Mouse (Mus musculus): ENCODE measurements around the gene Lrmda.

DNA sequence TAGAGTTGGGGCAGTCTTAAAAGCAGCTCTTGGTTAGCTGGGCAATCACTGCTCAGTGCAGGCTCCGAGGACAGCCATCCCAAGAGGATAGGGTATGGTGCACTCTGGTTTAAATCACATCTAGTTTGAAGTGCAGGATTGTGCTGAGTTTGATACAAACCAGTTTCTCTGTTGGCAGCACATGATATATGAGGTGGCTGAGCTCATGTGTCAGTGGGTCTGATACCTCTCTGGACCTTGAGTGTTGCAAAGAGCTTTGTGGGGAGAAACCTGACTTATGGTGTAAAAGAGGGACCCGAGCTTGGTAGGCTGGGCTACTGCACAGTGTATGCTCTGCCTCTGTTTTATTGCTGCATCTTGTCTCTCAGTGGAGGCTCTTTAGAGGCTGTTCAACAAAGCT is 49.7 kb downstream of the Lrmda start:
- no peak for TF ChIP-seq CTCF (IDR thresholded peaks at IDR 0.05; ENCODE audit: borderline replicate concordance, insufficient read depth, low read length)
- no peak for TF ChIP-seq POLR2A (IDR thresholded peaks at IDR 0.05; ENCODE audit: low read depth, low read length)
